Mouse (Mus musculus) pancreas, adult 10 weeks (tissue): ENCODE measurements around the gene Plcxd3. TPM values are rescaled to one million over a fixed set of nuclear protein-coding genes. Genes with fewer than 3 reads are reported as not detected.

Source experiments
- polyA plus RNA-seq: library from polyadenylated mRNA; stranded (reverse); fragments of 350-450 nt; fragmentation: Illumina TruSeq; extraction: RNeasy Lipid Tissue Mini Kit (QIAGEN cat#74804); gene quantifications from one replicate; pipeline ENCODE4 v1.2.3, GENCODE M21; 2015; ENCODE audit warnings: low read depth, low replicate concordance; ENCODE audit not compliant: insufficient read depth

The Plcxd3 gene
- polyA plus RNA-seq = not detected

DNA sequence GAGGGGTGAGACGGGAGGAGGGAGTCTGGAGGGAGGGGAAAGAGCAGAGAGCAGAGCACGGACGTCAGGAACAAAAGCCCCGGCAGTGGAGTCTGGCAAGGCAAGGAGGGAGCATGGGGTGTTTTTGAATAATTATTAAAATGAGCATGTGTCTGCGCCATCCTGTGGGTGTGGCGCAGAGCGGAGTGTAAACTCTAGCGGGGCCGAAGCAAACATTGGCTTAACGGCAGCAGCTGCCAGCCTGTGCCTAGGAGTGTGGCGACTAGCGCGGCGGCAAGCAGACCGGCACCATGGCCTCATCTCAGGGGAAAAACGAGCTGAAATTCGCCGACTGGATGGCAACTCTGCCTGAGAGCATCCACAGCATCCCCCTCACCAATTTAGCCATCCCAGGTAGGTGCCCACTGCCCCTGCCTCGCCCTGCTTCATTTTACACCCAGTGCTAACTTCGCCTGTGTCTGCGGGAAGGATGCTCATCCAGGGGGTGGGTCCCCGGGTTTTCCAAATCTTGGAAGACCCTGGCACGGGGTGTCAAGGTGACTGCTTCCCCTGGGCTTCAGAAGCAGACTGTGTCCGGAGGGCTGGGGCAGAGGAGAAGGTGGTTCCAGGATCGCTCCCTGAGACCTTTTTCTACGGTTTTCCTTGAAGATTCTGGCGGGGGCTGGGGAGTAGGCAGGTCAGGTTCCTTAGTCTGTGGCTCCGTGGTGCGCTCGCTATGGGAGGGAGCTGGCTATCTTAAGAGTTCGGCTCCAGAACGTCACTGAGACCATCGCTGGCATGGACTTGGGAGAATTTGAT, at the start of gene Plcxd3:
TSS of gene Plcxd3 (plus strand) at position 69 of the 798 bp plus-strand sequence.

